Mouse (Mus musculus): ENCODE data around the gene Sox5.

The Sox5 gene

GRCm38 (mm10) chr6:144170541-144170940, 611.2 kb downstream of the Sox5 start:
- DNase-seq = no peak

- DNase-seq = no peak
Observed at GRCm38 (mm10) chr6:144169791-144170190, 612.0 kb downstream of the Sox5 start.

GRCm38 (mm10) chr6:144168696-144169476, 612.9 kb downstream of the Sox5 start:
- no peak for DNase-seq

- DNase-seq = no peak
Observed at GRCm38 (mm10) chr6:144167058-144167457, 614.7 kb downstream of the Sox5 start.

GRCm38 (mm10) chr6:144166651-144167050, 615.1 kb downstream of the Sox5 start:
- DNase-seq = no peak

- DNase-seq = no peak
Observed at GRCm38 (mm10) chr6:144166104-144166503, 615.7 kb downstream of the Sox5 start.

- DNase-seq = no peak
Observed at GRCm38 (mm10) chr6:144163501-144163900, 618.3 kb downstream of the Sox5 start.

- no peak for DNase-seq
Observed at GRCm38 (mm10) chr6:144158637-144159036, 623.1 kb downstream of the Sox5 start.

- no peak for DNase-seq
Observed at GRCm38 (mm10) chr6:144154892-144155424, 626.8 kb downstream of the Sox5 start.

GRCm38 (mm10) chr6:144151957-144152356, 629.8 kb downstream of the Sox5 start:
- no peak for DNase-seq

- no peak for DNase-seq
Observed at GRCm38 (mm10) chr6:144151075-144151474, 630.7 kb downstream of the Sox5 start.

GRCm38 (mm10) chr6:144137397-144137796, 644.4 kb downstream of the Sox5 start:
- no peak for DNase-seq

GRCm38 (mm10) chr6:144136894-144137293, 644.9 kb downstream of the Sox5 start:
- DNase-seq = no peak

GRCm38 (mm10) chr6:144129927-144130326, 651.9 kb downstream of the Sox5 start:
- no peak for DNase-seq

- DNase-seq = no peak
Observed at GRCm38 (mm10) chr6:144119961-144120360, 661.8 kb downstream of the Sox5 start.

GRCm38 (mm10) chr6:144116646-144117045, 665.1 kb downstream of the Sox5 start:
- DNase-seq = no peak

GRCm38 (mm10) chr6:144111561-144111960, 670.2 kb downstream of the Sox5 start:
- DNase-seq = no peak

- DNase-seq = no peak
Observed at GRCm38 (mm10) chr6:144106848-144107247, 674.9 kb downstream of the Sox5 start.

GRCm38 (mm10) chr6:144105645-144106044, 676.1 kb downstream of the Sox5 start:
- DNase-seq = no peak

- no peak for DNase-seq
Observed at GRCm38 (mm10) chr6:144103612-144104011, 678.2 kb downstream of the Sox5 start.

GRCm38 (mm10) chr6:144100852-144101251, 680.9 kb downstream of the Sox5 start:
- DNase-seq = no peak

GRCm38 (mm10) chr6:144098119-144098518, 683.7 kb downstream of the Sox5 start:
- no peak for DNase-seq

- no peak for DNase-seq
Observed at GRCm38 (mm10) chr6:144088256-144088655, 693.5 kb downstream of the Sox5 start.

GRCm38 (mm10) chr6:144086096-144086810, 695.5 kb downstream of the Sox5 start:
- no peak for DNase-seq

All from spleen, adult 18-20 months (tissue).